Mouse (Mus musculus) erythroblast, embryonic 14.5 days (primary cell): Measurements from ENCODE around the gene Dnaic2. TPM values are rescaled to one million over a fixed set of nuclear protein-coding genes. Genes with fewer than 3 reads are reported as not detected.

Experiments
- H3K27me3 ChIP-seq: 2 replicates; pipeline ENCODE4 v1.6.1; 2012; ENCODE audit warnings: inconsistent platforms; ENCODE audit not compliant: control insufficient read depth
- H3K36me3 ChIP-seq: 2 replicates; pipeline ENCODE4 v1.6.1; 2012; ENCODE audit warnings: mild to moderate bottlenecking, inconsistent platforms; ENCODE audit not compliant: control insufficient read depth
- H3K4me1 ChIP-seq: 2 replicates; pipeline ENCODE4 v1.6.1; 2012; ENCODE audit warnings: inconsistent platforms; ENCODE audit not compliant: control insufficient read depth
- H3K4me3 ChIP-seq: replicated peaks from 2 replicates; pipeline ENCODE3; 2012; ENCODE audit warnings: moderate library complexity, mild to moderate bottlenecking, inconsistent platforms
- H3K9me3 ChIP-seq: 2 replicates; pipeline ENCODE4 v1.6.1; 2012; ENCODE audit warnings: low read length, inconsistent platforms, mixed read lengths; ENCODE audit not compliant: control insufficient read depth
- GATA1 ChIP-seq: IDR thresholded peaks from 2 replicates; pipeline ENCODE4 v1.6.1; 2012; ENCODE audit warnings: low read length, inconsistent platforms, mixed read lengths
- TAL1 ChIP-seq: IDR thresholded peaks from 3 replicates; pipeline ENCODE4 v1.6.1; 2012; ENCODE audit warnings: low read length, inconsistent platforms, mixed read lengths
- polyA plus RNA-seq: library from polyadenylated mRNA; stranded (reverse); fragments of >175 nt; gene quantifications from 2 replicates; pipeline ENCODE4 v1.2.3, GENCODE M21; 2012

Gene Dnaic2
- polyA plus RNA-seq = not detected in 2 replicates

GRCm38 (mm10) chr11:114726965-114727825, at the start of gene Dnaic2:
Gene Dnaic2 (plus strand): TSS chr11:114727408.
- Histone ChIP-seq H3K27me3 (peaks cover 20% of the 10 kb centered on the region), H3K36me3 (no peaks in the 10 kb centered on the region), H3K4me3 (no peak within 1 kb of the TSS), H3K4me1 (no peaks in the 10 kb centered on the region), H3K9me3 (no peaks in the 10 kb centered on the region)
- TF ChIP-seq TAL1 (no peak), GATA1 (no peak)

- H3K4me3 ChIP-seq = no peak overlapping the region
- H3K27me3 ChIP-seq = peaks cover 26% of the 10 kb centered on the region
- TF ChIP-seq TAL1 (no peak), GATA1 (no peak)
- H3K9me3 ChIP-seq = no peaks in the 10 kb centered on the region
- no peaks in the 10 kb centered on the region for H3K36me3 ChIP-seq
- H3K4me1 ChIP-seq = peaks cover 23% of the 10 kb centered on the region
Observed at GRCm38 (mm10) chr11:114679582-114679981, 47.6 kb upstream of the Dnaic2 start.

- H3K4me3 ChIP-seq = no peak overlapping the region
- H3K36me3 ChIP-seq = no peaks in the 10 kb centered on the region
- H3K27me3 ChIP-seq = peaks cover 25% of the 10 kb centered on the region
- TF ChIP-seq TAL1 (no peak), GATA1 (no peak)
- H3K4me1 ChIP-seq = peaks cover 19% of the 10 kb centered on the region
- H3K9me3 ChIP-seq = no peaks in the 10 kb centered on the region
Observed at GRCm38 (mm10) chr11:114680291-114680690, 46.9 kb upstream of the Dnaic2 start.

GRCm38 (mm10) chr11:114681054-114681453, 46.2 kb upstream of the Dnaic2 start:
- no peaks in the 10 kb centered on the region for H3K36me3 ChIP-seq
- H3K9me3 ChIP-seq = no peaks in the 10 kb centered on the region
- H3K4me3 ChIP-seq = no peak overlapping the region
- peaks cover 17% of the 10 kb centered on the region for H3K27me3 ChIP-seq
- H3K4me1 ChIP-seq = peaks cover 12% of the 10 kb centered on the region
- no peak for TF ChIP-seq TAL1

- no peak for TF ChIP-seq GATA1
- no peak for TF ChIP-seq TAL1
- no peaks in the 10 kb centered on the region for H3K9me3 ChIP-seq
- no peaks in the 10 kb centered on the region for H3K36me3 ChIP-seq
- H3K4me1 ChIP-seq = peaks cover 6% of the 10 kb centered on the region
- H3K27me3 ChIP-seq = peaks cover 4% of the 10 kb centered on the region
- H3K4me3 ChIP-seq = no peak overlapping the region
Observed at GRCm38 (mm10) chr11:114682321-114682900, 44.8 kb upstream of the Dnaic2 start.

GRCm38 (mm10) chr11:114683029-114683721, 44.0 kb upstream of the Dnaic2 start:
- peaks cover 6% of the 10 kb centered on the region for H3K4me1 ChIP-seq
- no peak for TF ChIP-seq TAL1
- TF ChIP-seq GATA1 = no peak
- no peak overlapping the region for H3K4me3 ChIP-seq
- H3K36me3 ChIP-seq = no peaks in the 10 kb centered on the region
- no peaks in the 10 kb centered on the region for H3K27me3 ChIP-seq
- H3K9me3 ChIP-seq = no peaks in the 10 kb centered on the region

GRCm38 (mm10) chr11:114683722-114684621, 43.2 kb upstream of the Dnaic2 start:
- Histone ChIP-seq H3K27me3 (no peaks in the 10 kb centered on the region), H3K4me1 (peaks cover 6% of the 10 kb centered on the region)

GRCm38 (mm10) chr11:114684627-114685373, 42.4 kb upstream of the Dnaic2 start:
- no peaks in the 10 kb centered on the region for H3K27me3 ChIP-seq
- H3K4me1 ChIP-seq = peaks cover 6% of the 10 kb centered on the region
- H3K36me3 ChIP-seq = no peaks in the 10 kb centered on the region
- no peaks in the 10 kb centered on the region for H3K9me3 ChIP-seq
- TF ChIP-seq TAL1 = no peak
- TF ChIP-seq GATA1 = no peak
- no peak overlapping the region for H3K4me3 ChIP-seq

More at GRCm38 (mm10) chr11:114683722-114684621, 43.2 kb upstream of the Dnaic2 start:
- no peaks in the 10 kb centered on the region for H3K36me3 ChIP-seq
- TF ChIP-seq TAL1 (no peak), GATA1 (no peak)
- no peaks in the 10 kb centered on the region for H3K9me3 ChIP-seq
- no peak overlapping the region for H3K4me3 ChIP-seq
